Mouse (Mus musculus) gonadal fat pad, adult 2 months (tissue): Measurements from ENCODE around the gene Creb3. TPM values are rescaled to one million over a fixed set of nuclear protein-coding genes. Genes with fewer than 3 reads are reported as not detected.

Experiments used
- polyA plus RNA-seq: library from polyadenylated mRNA; depleted of rRNA; stranded (reverse); fragments of >200 nt; gene quantifications from 2 replicates; pipeline ENCODE4 v1.2.3, GENCODE M21; 2012; rRNA removed

Gene Creb3
- polyA plus RNA-seq, 1 experiment = 96.1 TPM

Other genes starting within 250 kb of the Creb3 start
- 14.5 and 16.1 TPM in 2 replicates for gene Rusc2, start 180.4 kb upstream of the Creb3 start, polyA plus RNA-seq
- gene Fam166b, start 133.2 kb upstream of the Creb3 start, polyA plus RNA-seq = 3.4 and 4.4 TPM in 2 replicates
- gene Tesk1, start 120.4 kb upstream of the Creb3 start, polyA plus RNA-seq = 64.6 and 65.6 TPM in 2 replicates
- 3.5 and 3.8 TPM in 2 replicates for gene Cd72, start 107.7 kb upstream of the Creb3 start, polyA plus RNA-seq
- gene Sit1, start 78.6 kb upstream of the Creb3 start, polyA plus RNA-seq = 0.14 TPM in 1 of 2 replicates, not detected in the other
- gene Ccdc107, start 69.4 kb upstream of the Creb3 start, polyA plus RNA-seq = 184 and 241 TPM in 2 replicates
- gene Arhgef39, start 62.6 kb upstream of the Creb3 start, polyA plus RNA-seq = 3.4 and 3.5 TPM in 2 replicates
- gene Car9, start 55.4 kb upstream of the Creb3 start, polyA plus RNA-seq = 0.22 and 0.36 TPM in 2 replicates
- gene Tpm2, start 38.6 kb upstream of the Creb3 start, polyA plus RNA-seq = 85.8 and 88.1 TPM in 2 replicates
- gene Tln1, start 359 bp downstream of the Creb3 start, polyA plus RNA-seq = 88.5 and 105 TPM in 2 replicates
- 59.3 and 74.6 TPM in 2 replicates for gene Rgp1, start 16.4 kb downstream of the Creb3 start, polyA plus RNA-seq
- gene Gba2, start 16.5 kb downstream of the Creb3 start, polyA plus RNA-seq = 17.9 and 23.9 TPM in 2 replicates
- 0.99 and 2.0 TPM in 2 replicates for gene Msmp, start 22.2 kb downstream of the Creb3 start, polyA plus RNA-seq
- 34.7 and 35.4 TPM in 2 replicates for gene Npr2, start 69.6 kb downstream of the Creb3 start, polyA plus RNA-seq
- gene Spag8, start 91.3 kb downstream of the Creb3 start, polyA plus RNA-seq = 3.9 and 4.7 TPM in 2 replicates
- gene Hint2, start 94.1 kb downstream of the Creb3 start, polyA plus RNA-seq = 120 and 130 TPM in 2 replicates
- 9.8 and 13.6 TPM in 2 replicates for gene Tmem8b, start 106.6 kb downstream of the Creb3 start, polyA plus RNA-seq
- gene Fam221b, start 106.8 kb downstream of the Creb3 start, polyA plus RNA-seq = 0.50 and 0.77 TPM in 2 replicates
- gene Olfr70, start 138.5 kb downstream of the Creb3 start, polyA plus RNA-seq = not detected in 2 replicates
- gene Olfr71, start 147.9 kb downstream of the Creb3 start, polyA plus RNA-seq = not detected in 2 replicates
- gene Hrct1, start 164.9 kb downstream of the Creb3 start, polyA plus RNA-seq = 16.2 and 23.7 TPM in 2 replicates
- gene Spaar, start 167.7 kb downstream of the Creb3 start, polyA plus RNA-seq = 6.4 and 8.3 TPM in 2 replicates
- gene Olfr159, start 208.7 kb downstream of the Creb3 start, polyA plus RNA-seq = not detected in 2 replicates